Mouse (Mus musculus): Measurements from ENCODE around the gene Ttll1.

GRCm38 (mm10) chr15:83440726-83441125 is 70.0 kb downstream of the Ttll1 start:
- no peak for TF ChIP-seq CTCF (IDR thresholded peaks at IDR 0.05; ENCODE audit: control insufficient read depth, insufficient read depth, insufficient replicate concordance, low read depth, low read length)
- no peak for TF ChIP-seq POLR2A (IDR thresholded peaks at IDR 0.05; ENCODE audit: control insufficient read depth, low read depth, low read length)
